Mouse (Mus musculus) activated CD4-positive, CD25-positive, alpha-beta regulatory T cell (primary cell): Measurements from ENCODE around the gene Tacr2. TPM values are rescaled to one million over a fixed set of nuclear protein-coding genes. Genes with fewer than 3 reads are reported as not detected.

Source experiments
- polyA plus RNA-seq, 2 experiments: library from polyadenylated mRNA; unstranded; fragments of 100-300 nt; shearing (Covaris generic); gene quantifications; one replicate each; pipeline ENCODE4 v1.2.1; 2017

Gene Tacr2
- not detected for polyA plus RNA-seq

GRCm38 (mm10) chr10:62252000-62252488 is at the start of gene Tacr2:
Gene Tacr2, plus strand, starts transcription at chr10:62252438.

GRCm38 (mm10) chr10:62230708-62231394 is 21.4 kb upstream of the Tacr2 start, which contains the start of gene Tspan15:
Gene Tspan15, minus strand, starts transcription at chr10:62231251.

Other genes starting within 250 kb of the Tacr2 start
- not detected for gene Neurog3, start 119.3 kb upstream of the Tacr2 start, polyA plus RNA-seq
- 10 to 100 TPM in 1 of 2 experiments, 1 to 10 TPM in 1; 6.0 to 14.6 TPM for gene Fam241b, start 108.5 kb upstream of the Tacr2 start, polyA plus RNA-seq
- gene Tspan15, start 21.2 kb upstream of the Tacr2 start, polyA plus RNA-seq, result 1 to 10 TPM in 1 of 2 experiments, under 1 TPM in 1; 0.13 to 1.4 TPM
- 100 to 1,000 TPM in 1 of 2 experiments, 10 to 100 TPM in 1; 76.0 to 101 TPM for gene Hk1, start 127.5 kb downstream of the Tacr2 start, polyA plus RNA-seq
- gene Hkdc1, start 170.1 kb downstream of the Tacr2 start, polyA plus RNA-seq, result under 1 TPM in 1 of 2 experiments, not detected in 1; 0.07 TPM
- gene 4930507D05Rik, start 197.1 kb downstream of the Tacr2 start, polyA plus RNA-seq, result under 1 TPM in 1 of 2 experiments, not detected in 1; 0.80 TPM
- 10 to 100 TPM; 18.0 to 20.7 TPM for gene Supv3l1, start 197.3 kb downstream of the Tacr2 start, polyA plus RNA-seq
- gene Vps26a, start 234.4 kb downstream of the Tacr2 start, polyA plus RNA-seq, result 10 to 100 TPM; 60.1 to 82.5 TPM